Mouse (Mus musculus): ENCODE results near the gene Tlr7. TPM values are rescaled to one million over a fixed set of nuclear protein-coding genes. Genes with fewer than 3 reads are reported as not detected.
A peak's percentile ranks its signal among the peaks of the same experiment; 100 is the strongest.

Tlr7 gene
- polyA plus RNA-seq, 1 experiment from 2014 or later, result 0.74 TPM

GRCm38 (mm10) chrX:167346440-167346839 lies 16.1 kb upstream of the Tlr7 start:
- no peaks in the 10 kb centered on the region for H3K4me1 ChIP-seq (replicated peaks; ENCODE audit: insufficient read depth, low read length)
- no peaks in the 10 kb centered on the region for H3K36me3 ChIP-seq (ENCODE audit: insufficient read depth, low read length)
- 93% methylated on average over 1 of the region's 1 CpGs for WGBS
- no peaks in the 10 kb centered on the region for H3K9me3 ChIP-seq (replicated peaks; ENCODE audit: low read length)
- DNase-seq (ENCODE audit: low spot score) (no peak), ATAC-seq (replicated peaks; ENCODE audit: low FRiP score, low read depth) (no peak)
- no peak for TF ChIP-seq CTCF (IDR thresholded peaks at IDR 0.05; ENCODE audit: low read depth)
- no peak overlapping the region for H3K4me3 ChIP-seq (replicated peaks; ENCODE audit: low read depth, low read length)
- H3K9ac ChIP-seq (ENCODE audit: low read depth, low read length), result no peak overlapping the region
- no peak overlapping the region for H3K4me2 ChIP-seq (ENCODE audit: low read length)
- no peak overlapping the region for H3K27ac ChIP-seq
- H3K27me3 ChIP-seq (ENCODE audit: insufficient read depth, low read length), result no peaks in the 10 kb centered on the region; the same call in 1 of the 2 replicates

DNA sequence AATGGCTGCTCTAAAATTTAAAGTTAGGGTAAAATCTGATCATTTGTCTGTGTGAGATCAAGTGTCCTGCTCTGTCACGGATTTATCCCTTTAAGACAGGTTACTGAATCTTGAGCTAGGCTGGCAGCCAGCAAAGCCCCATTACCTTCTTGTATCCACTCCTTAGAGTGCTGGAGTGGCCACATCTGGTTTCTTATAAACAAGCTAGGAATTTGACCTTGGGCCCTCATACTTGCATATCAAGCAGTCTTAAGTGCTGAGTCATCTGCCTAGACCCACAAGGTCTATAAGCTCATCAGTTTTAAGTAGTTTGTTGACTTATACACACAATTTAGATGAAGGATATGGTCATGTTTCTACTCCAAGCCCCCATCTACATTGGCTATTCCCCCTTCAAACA lies 14.0 kb upstream of the Tlr7 start:
- 42% methylated on average over 1 of the region's 1 CpGs for WGBS
- DNase-seq (ENCODE audit: low spot score), result peak; percentile 42
- peak; percentile 33; the same call in 1 of the 2 replicates for ATAC-seq (replicated peaks; ENCODE audit: low FRiP score, low read depth)

DNA sequence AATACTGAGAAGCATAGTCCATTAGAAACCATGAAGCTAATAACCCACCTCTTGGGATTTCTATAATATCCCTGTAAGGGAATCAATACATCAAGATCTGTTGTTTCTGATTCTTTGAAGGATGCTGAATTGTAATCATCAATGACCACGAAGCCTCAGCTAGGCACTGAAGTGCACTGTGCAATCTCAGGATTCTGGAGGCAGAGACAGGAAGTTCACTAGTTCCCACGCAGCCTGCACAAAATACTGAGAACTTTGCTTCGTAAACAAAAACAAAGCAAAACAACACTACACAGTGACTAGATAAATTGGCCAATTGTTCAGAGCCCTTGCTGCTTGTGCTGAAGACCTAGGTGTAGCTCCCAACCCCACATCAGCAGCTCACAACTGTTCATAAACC lies 11.5 kb upstream of the Tlr7 start:
- TF ChIP-seq CTCF (IDR thresholded peaks at IDR 0.05; ENCODE audit: low read depth), result no peak
- Histone ChIP-seq H3K9ac (ENCODE audit: low read depth, low read length) (no peak overlapping the region), H3K4me1 (replicated peaks; ENCODE audit: insufficient read depth, low read length) (no peaks in the 10 kb centered on the region), H3K27ac (no peak overlapping the region), H3K36me3 (ENCODE audit: insufficient read depth, low read length) (no peaks in the 10 kb centered on the region), H3K4me2 (ENCODE audit: low read length) (no peak overlapping the region), H3K4me3 (replicated peaks; ENCODE audit: low read depth, low read length) (no peak overlapping the region), H3K9me3 (replicated peaks; ENCODE audit: low read length) (no peaks in the 10 kb centered on the region), H3K27me3 (ENCODE audit: insufficient read depth, low read length) (no peaks in the 10 kb centered on the region; the same call in 1 of the 2 replicates)
- no peak for DNase-seq (ENCODE audit: low spot score)
- 83% methylated on average over 3 of the region's 3 CpGs for WGBS
- no peak for ATAC-seq (replicated peaks; ENCODE audit: low FRiP score, low read depth)

More for the DNA sequence above, 14.0 kb upstream of the Tlr7 start:
- H3K4me1 ChIP-seq (replicated peaks; ENCODE audit: insufficient read depth, low read length), result no peaks in the 10 kb centered on the region
- no peak overlapping the region for H3K9ac ChIP-seq (ENCODE audit: low read depth, low read length)
- no peak overlapping the region for H3K4me3 ChIP-seq (replicated peaks; ENCODE audit: low read depth, low read length)
- H3K27ac ChIP-seq, result no peak overlapping the region
- no peaks in the 10 kb centered on the region for H3K36me3 ChIP-seq (ENCODE audit: insufficient read depth, low read length)
- H3K4me2 ChIP-seq (ENCODE audit: low read length), result no peak overlapping the region
- H3K27me3 ChIP-seq (ENCODE audit: insufficient read depth, low read length), result no peaks in the 10 kb centered on the region; the same call in 1 of the 2 replicates
- H3K9me3 ChIP-seq (replicated peaks; ENCODE audit: low read length), result no peaks in the 10 kb centered on the region
- no peak for TF ChIP-seq CTCF (IDR thresholded peaks at IDR 0.05; ENCODE audit: low read depth)

- no peak for TF ChIP-seq CTCF (IDR thresholded peaks at IDR 0.05; ENCODE audit: low read depth)
- no peak overlapping the region for H3K4me3 ChIP-seq (replicated peaks; ENCODE audit: low read depth, low read length)
- H3K9ac ChIP-seq (ENCODE audit: low read depth, low read length), result no peak overlapping the region
- no peak for ATAC-seq (replicated peaks; ENCODE audit: low FRiP score, low read depth)
- no peaks in the 10 kb centered on the region for H3K36me3 ChIP-seq (ENCODE audit: insufficient read depth, low read length)
- H3K27me3 ChIP-seq (ENCODE audit: insufficient read depth, low read length), result no peaks in the 10 kb centered on the region; the same call in 1 of the 2 replicates
- H3K4me1 ChIP-seq (replicated peaks; ENCODE audit: insufficient read depth, low read length), result no peaks in the 10 kb centered on the region
- 90% methylated on average over 2 of the region's 2 CpGs for WGBS
- DNase-seq (ENCODE audit: low spot score), result no peak
- no peaks in the 10 kb centered on the region for H3K9me3 ChIP-seq (replicated peaks; ENCODE audit: low read length)
- no peak overlapping the region for H3K27ac ChIP-seq
- no peak overlapping the region for H3K4me2 ChIP-seq (ENCODE audit: low read length)
These were observed 9.8 kb upstream of the Tlr7 start for GRCm38 (mm10) chrX:167340190-167340589.

DNA sequence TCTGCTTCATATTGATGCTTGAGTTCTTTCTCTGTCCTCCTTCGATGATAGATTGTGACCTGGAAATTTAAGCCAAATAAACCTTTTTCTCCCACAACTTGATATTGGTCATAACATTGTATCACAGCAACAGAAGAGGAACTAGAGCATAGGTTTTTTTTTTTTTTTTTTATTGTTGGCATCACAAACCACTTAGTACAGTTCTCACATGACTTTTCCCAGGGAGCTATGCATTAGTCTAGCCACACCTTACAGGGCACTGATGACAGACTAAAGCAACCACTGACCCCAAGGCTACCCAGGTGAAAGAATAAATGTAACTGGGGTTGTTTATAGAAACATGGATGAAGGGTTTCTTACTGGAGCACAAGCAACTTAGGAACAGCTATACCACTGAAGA lies 7.6 kb upstream of the Tlr7 start:
- WGBS, result 100% methylated on average over 1 of the region's 1 CpGs
- ATAC-seq (replicated peaks; ENCODE audit: low FRiP score, low read depth), result no peak
- no peaks in the 10 kb centered on the region; the same call in 1 of the 2 replicates for H3K27me3 ChIP-seq (ENCODE audit: insufficient read depth, low read length)

DNA sequence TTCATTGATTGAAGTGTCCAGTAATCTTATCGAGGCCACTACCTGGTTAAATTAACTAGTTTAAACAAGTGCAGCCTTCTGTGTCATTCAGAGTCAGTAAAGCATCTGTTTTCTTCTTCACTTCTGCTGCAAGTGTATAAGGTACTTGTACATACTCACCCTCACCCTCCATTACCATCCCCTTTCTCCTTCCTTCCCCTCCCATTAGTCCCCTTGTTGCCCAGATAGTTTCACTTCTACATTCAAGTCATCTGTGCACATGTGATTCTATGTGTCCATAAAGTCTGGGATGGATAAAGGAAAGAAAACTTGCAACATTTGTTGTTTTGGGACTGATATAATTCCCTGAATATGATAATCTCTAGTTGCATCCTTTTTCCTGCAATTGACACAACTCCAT lies 4.2 kb upstream of the Tlr7 start:
- Histone ChIP-seq H3K4me1 (replicated peaks; ENCODE audit: insufficient read depth, low read length) (no peaks in the 10 kb centered on the region), H3K9ac (ENCODE audit: low read depth, low read length) (no peak overlapping the region), H3K4me3 (replicated peaks; ENCODE audit: low read depth, low read length) (no peak overlapping the region), H3K27ac (no peak overlapping the region), H3K36me3 (ENCODE audit: insufficient read depth, low read length) (no peaks in the 10 kb centered on the region), H3K4me2 (ENCODE audit: low read length) (no peak overlapping the region), H3K9me3 (replicated peaks; ENCODE audit: low read length) (no peaks in the 10 kb centered on the region), H3K27me3 (ENCODE audit: insufficient read depth, low read length) (no peaks in the 10 kb centered on the region)
- WGBS, result 100% methylated on average over 1 of the region's 1 CpGs
- ATAC-seq (replicated peaks; ENCODE audit: low FRiP score, low read depth) (no peak), DNase-seq (ENCODE audit: low spot score) (no peak)
- no peak for TF ChIP-seq CTCF (IDR thresholded peaks at IDR 0.05; ENCODE audit: low read depth)

More for the DNA sequence above, 7.6 kb upstream of the Tlr7 start:
- no peak overlapping the region for H3K4me3 ChIP-seq (replicated peaks; ENCODE audit: low read depth, low read length)
- DNase-seq (ENCODE audit: low spot score), result no peak
- no peak overlapping the region for H3K27ac ChIP-seq
- H3K4me1 ChIP-seq (replicated peaks; ENCODE audit: insufficient read depth, low read length), result no peaks in the 10 kb centered on the region
- H3K4me2 ChIP-seq (ENCODE audit: low read length), result no peak overlapping the region
- no peaks in the 10 kb centered on the region for H3K36me3 ChIP-seq (ENCODE audit: insufficient read depth, low read length)
- H3K9me3 ChIP-seq (replicated peaks; ENCODE audit: low read length), result no peaks in the 10 kb centered on the region
- no peak overlapping the region for H3K9ac ChIP-seq (ENCODE audit: low read depth, low read length)
- no peak for TF ChIP-seq CTCF (IDR thresholded peaks at IDR 0.05; ENCODE audit: low read depth)

DNA sequence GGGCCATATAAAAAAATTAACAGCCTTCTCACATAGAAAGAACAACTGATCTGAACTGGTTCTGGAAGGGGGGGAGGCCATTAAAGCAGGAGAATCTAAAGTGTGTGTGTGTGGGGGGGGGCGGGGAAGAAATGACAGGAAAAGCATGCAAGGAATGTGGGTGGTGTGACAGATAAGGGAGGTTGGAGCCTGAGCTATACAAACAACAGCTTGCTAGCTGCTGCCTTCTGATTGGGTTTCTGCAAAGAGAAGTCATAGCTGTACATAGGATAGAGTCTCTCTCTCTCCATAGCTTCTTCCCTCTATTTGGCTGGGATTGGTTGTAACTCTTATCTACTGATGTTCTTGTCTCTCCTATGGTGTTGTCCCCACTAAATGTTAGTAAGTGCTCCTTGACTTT lies 2.2 kb upstream of the Tlr7 start:
- DNase-seq (ENCODE audit: low spot score), result peak; percentile 30
- H3K4me2 ChIP-seq (ENCODE audit: low read length), result no peak overlapping the region
- H3K4me3 ChIP-seq (replicated peaks; ENCODE audit: low read depth, low read length), result no peak overlapping the region
- no peaks in the 10 kb centered on the region for H3K36me3 ChIP-seq (ENCODE audit: insufficient read depth, low read length)
- TF ChIP-seq CTCF (IDR thresholded peaks at IDR 0.05; ENCODE audit: low read depth), result no peak
- 58% methylated on average over 1 of the region's 1 CpGs for WGBS
- no peak overlapping the region for H3K9ac ChIP-seq (ENCODE audit: low read depth, low read length)
- ATAC-seq (replicated peaks; ENCODE audit: low FRiP score, low read depth), result no peak; the same call in 1 of the 2 replicates
- H3K27ac ChIP-seq, result no peak overlapping the region
- no peaks in the 10 kb centered on the region for H3K9me3 ChIP-seq (replicated peaks; ENCODE audit: low read length)
- no peaks in the 10 kb centered on the region for H3K4me1 ChIP-seq (replicated peaks; ENCODE audit: insufficient read depth, low read length)
- H3K27me3 ChIP-seq (ENCODE audit: insufficient read depth, low read length), result no peaks in the 10 kb centered on the region
